Mouse (Mus musculus) heart, postnatal 25 days (tissue): ENCODE data around the gene St8sia1. TPM values are rescaled to one million over a fixed set of nuclear protein-coding genes. Genes with fewer than 3 reads are reported as not detected.
"Not testable (repeated sequence)": the region's sequence is repeated elsewhere in the genome, so short reads cannot be mapped to it uniquely, and the experiment has no call there.

Source experiments
- DNase-seq: peaks from one replicate; pipeline ENCODE4 v3.0.0; 2022; ENCODE audit warnings: low spot score
- intact Hi-C: fragments of 180-260 bp; cut with DNase I; formaldehyde crosslinking; loops from one replicate; pipeline ENCODE4 v1.15.1; 2025
- total RNA-seq, 2 experiments: library from RNA; stranded (reverse); gene quantifications; 2 replicates each; pipeline ENCODE4 v1.2.3; 2021

St8sia1 gene
- under 1 TPM; 0.20 to 0.31 TPM for total RNA-seq

DNA sequence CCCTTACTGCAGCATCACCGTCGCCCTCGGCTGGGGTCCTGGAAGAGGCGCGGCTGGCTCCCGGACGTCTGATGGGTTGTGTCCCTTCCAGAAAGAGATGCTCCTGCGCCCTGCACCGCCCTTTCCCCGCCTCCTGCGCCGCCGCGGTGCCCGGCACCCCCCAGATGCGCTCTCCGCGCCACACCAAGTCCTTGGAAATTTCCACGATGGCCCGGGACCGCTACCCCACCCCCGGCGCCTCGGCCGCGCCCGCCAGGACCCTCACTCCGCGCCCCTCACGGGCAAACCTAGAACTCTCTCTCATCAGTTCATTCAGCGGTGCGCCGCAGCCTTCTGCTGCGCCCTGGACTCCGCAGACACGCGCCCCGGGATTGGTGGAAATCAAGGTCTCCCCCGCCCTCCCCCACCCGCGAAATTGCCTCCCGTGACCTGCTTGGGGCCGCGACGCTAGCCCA is at the start of gene St8sia1:
Gene St8sia1, minus strand, starts transcription at position 377 of the 455 bp plus-strand sequence.
- no peak for DNase-seq
- intact Hi-C loops: loop anchor here (10.0 kb wide), 2 partner anchors 89 to 149 kb away; no protein-coding TSS in a partner anchor

DNA sequence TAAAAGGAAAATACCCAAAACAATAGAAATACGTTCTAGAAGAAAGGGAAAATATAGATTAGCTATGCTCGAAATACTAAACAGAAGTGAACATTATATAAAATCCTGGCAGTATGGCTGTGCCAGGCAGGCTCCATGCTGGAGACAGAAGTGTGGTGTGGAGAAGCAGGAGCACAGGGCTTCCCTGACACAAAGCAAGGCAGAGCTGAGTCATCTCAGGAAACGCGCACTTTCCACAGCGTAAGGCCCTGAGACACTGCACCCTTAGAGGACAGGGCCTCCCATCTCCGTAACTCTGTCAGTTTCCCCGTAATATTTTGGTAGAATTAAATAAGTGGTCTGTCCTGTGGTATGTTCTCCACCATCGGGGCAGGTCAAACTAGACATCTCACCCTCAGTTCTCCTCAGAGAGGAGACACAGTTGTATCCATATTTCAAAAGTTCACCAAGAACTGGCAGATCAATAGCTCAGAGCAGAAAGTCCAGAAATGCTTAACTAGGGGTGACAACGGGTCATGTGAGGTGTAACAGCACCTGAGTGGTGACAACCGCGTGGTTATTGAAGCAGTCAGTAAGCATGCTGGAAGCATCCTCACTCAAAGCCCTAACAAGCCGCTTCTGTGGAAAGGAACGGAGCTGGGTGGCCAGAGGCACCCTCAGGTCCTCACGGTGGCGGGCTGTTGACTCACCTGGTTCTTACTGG is 48.4 kb upstream of the St8sia1 start:
- intact Hi-C loops: no loop called here
- DNase-seq: no peak

- no peak for DNase-seq
- intact Hi-C loops: no loop called here
Observed at GRCm38 (mm10) chr6:143008865-143009264, 44.6 kb upstream of the St8sia1 start.

GRCm38 (mm10) chr6:143005209-143005608 is 41.0 kb upstream of the St8sia1 start:
- DNase-seq, intact Hi-C loops: not testable (repeated sequence)

GRCm38 (mm10) chr6:143004801-143005200 is 40.5 kb upstream of the St8sia1 start:
- DNase-seq: no peak
- intact Hi-C loops: no loop called here

GRCm38 (mm10) chr6:142998221-142998999 is 34.2 kb upstream of the St8sia1 start:
- intact Hi-C loops: no loop called here
- no peak for DNase-seq

- no peak for DNase-seq
- intact Hi-C loops: no loop called here
Observed at GRCm38 (mm10) chr6:142996887-142997286, 32.6 kb upstream of the St8sia1 start.

GRCm38 (mm10) chr6:142995567-142995966 is 31.3 kb upstream of the St8sia1 start:
- intact Hi-C loops: no loop called here
- DNase-seq: peak; percentile 19

DNA sequence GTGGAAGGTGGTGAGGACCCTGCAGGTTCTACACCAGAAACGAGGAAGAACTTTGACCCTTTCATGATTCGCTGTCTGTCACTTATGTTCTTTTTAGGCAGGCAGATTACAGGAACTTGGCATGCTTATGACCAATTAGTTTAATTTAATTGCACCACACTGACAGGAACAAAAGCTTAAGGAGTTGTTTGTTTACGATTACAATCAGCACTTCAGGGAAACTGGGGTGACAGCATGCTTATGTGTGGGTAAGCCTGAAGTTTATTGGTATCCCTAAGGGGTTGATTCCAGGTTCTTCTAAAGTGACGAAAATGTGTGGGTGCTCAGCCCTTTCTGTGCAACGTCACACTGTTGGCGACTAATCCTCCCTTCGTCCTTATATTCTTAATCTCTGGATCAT is 30.6 kb upstream of the St8sia1 start:
- intact Hi-C loops: no loop called here
- no peak for DNase-seq

GRCm38 (mm10) chr6:142993705-142994698 is 29.8 kb upstream of the St8sia1 start:
- intact Hi-C loops: no loop called here
- DNase-seq: no peak

GRCm38 (mm10) chr6:142992971-142993370 is 28.7 kb upstream of the St8sia1 start:
- intact Hi-C loops: no loop called here
- DNase-seq: no peak

- intact Hi-C loops: no loop called here
- DNase-seq: no peak
Observed at GRCm38 (mm10) chr6:142992099-142992498, 27.8 kb upstream of the St8sia1 start.

GRCm38 (mm10) chr6:142991391-142992059 is 27.3 kb upstream of the St8sia1 start:
- intact Hi-C loops: no loop called here

DNA sequence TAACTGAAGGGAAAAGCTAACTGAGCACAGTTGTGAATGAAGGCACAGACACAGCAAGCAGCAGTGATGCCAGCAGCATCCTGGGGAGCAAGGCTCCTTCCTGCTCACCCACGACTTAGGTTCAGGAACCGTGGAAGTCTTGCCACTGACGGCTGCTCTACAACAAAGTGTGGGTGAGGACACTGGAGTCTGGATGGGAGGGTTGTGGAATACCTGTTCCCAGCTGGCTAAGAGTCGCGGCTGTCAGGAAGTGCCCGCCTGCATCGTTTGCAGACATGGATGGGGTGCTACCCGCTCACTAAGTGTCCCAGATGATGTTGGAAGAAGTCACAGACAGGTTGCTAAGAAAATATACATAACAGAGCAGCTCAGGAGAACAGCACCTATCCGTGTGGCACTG is 26.3 kb upstream of the St8sia1 start:
- intact Hi-C loops: no loop called here
- DNase-seq: no peak

More at GRCm38 (mm10) chr6:142991391-142992059, 27.3 kb upstream of the St8sia1 start:
- DNase-seq: no peak

DNA sequence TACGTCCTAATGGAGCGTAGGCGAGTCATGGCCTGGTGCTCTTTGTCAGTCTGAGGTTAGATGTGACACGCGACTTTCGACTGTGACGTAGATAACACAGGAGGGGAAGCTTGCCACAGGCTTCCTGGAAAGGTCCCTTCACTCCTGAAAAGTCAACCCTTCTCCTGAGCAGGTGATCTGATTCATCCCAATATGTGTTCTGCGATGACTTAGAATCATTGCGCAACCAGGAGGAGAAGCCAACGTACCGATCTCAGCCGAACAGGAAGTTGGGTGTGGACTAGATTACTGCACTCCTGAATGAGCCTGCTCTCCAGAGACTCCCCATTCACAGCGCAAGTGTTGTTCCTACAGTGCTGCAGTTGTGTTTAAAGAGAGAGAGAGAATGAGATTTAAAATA is 25.2 kb upstream of the St8sia1 start:
- DNase-seq: no peak
- intact Hi-C loops: loop anchor here (2.0 kb wide), 1 partner anchor 185 kb away; no protein-coding TSS in a partner anchor

DNA sequence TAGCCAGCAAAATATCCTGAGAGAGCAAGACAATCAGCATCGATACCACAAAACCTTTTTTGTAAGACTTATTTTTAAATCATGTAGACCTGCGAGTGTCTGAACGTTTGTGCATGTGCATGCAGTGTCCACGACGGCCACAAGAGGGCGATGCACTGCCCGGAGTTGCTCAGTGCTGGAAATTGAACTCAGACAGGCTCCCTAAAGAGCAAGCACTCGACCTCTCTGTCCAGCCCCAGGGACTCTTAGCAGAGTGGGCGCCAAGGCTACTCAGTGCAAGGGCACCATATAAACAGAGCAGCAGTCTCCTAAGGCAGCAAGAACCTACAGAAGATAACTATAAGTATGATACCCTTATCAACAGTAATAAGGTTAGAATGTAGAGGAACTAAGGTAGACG is 24.5 kb upstream of the St8sia1 start:
- intact Hi-C loops: loop anchor here (2.0 kb wide), 1 partner anchor 186 kb away; no protein-coding TSS in a partner anchor
- DNase-seq: no peak

- intact Hi-C loops: loop anchor here (2.0 kb wide), 1 partner anchor 187 kb away; no protein-coding TSS in a partner anchor
Observed at GRCm38 (mm10) chr6:142988231-142988630, 24.0 kb upstream of the St8sia1 start.

DNA sequence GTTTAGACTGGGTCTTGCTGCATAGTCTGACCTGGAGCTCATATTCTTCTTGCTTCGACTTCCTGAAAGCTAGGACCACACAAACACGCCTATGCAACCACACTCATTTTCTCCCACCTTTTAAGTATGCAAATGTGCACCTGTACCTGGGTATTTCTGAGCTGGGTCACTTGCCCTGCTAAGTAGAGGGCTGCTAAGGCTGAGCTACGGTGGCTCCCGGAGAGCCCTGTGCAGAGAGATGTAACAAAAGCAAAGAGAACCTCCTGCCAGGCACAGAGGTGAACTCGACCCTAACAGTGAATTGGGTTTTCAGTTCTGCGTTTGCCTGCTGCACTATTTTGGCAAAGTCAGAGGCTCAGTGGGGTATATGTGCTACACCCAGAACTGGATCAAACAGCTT is 23.4 kb upstream of the St8sia1 start:
- DNase-seq: no peak
- intact Hi-C loops: loop anchor here (2.0 kb wide), 1 partner anchor 187 kb away; no protein-coding TSS in a partner anchor

More at GRCm38 (mm10) chr6:142988231-142988630, 24.0 kb upstream of the St8sia1 start:
- DNase-seq: no peak

DNA sequence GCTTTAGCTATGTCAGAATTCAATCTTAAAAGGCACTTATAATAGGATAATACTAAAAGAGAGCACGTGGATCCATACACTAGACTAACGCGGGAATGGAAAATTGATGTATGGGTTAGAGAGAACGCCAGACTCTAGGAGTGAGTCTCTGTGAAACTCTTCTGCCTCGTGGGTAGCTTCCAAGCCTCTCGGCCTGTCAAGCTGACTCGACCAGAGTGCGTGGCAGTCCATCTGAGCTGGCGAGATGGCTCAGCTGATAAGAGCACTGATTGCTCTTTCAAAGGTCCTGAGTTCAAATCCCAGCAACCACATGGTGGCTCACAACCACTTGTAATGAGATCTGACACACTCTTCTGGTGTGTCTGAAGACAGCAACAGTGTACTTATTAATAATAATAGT is 22.5 kb upstream of the St8sia1 start:
- DNase-seq, intact Hi-C loops: not testable (repeated sequence)
